Mouse (Mus musculus) erythroid progenitor cell, adult 5-6 weeks (primary cell): Measurements from ENCODE around the gene Igbp1. TPM values are rescaled to one million over a fixed set of nuclear protein-coding genes. Genes with fewer than 3 reads are reported as not detected.

Experiments used
- ATAC-seq: replicated peaks from 2 replicates; pipeline ENCODE4 v1.8.0; 2016; ENCODE audit warnings: moderate number of reproducible peaks, mild to moderate bottlenecking, moderate TSS enrichment, inconsistent platforms; ENCODE audit not compliant: poor library complexity, low FRiP score, severe bottlenecking
- total RNA-seq, 2 experiments: library from RNA; stranded (forward) in 1 of 2; stranded (reverse) in 1 of 2; fragments of 150-400 nt in 1 of 2; fragments of 186-747, 209-891 nt in 1 of 2; gene quantifications; 2 replicates each; pipeline versions ENCODE4 v1.2.3 to v1.2.4; 2015 to 2017; ENCODE audit warnings: low replicate concordance in 2 of 2

Igbp1 gene
- total RNA-seq (2015; ENCODE audit: low replicate concordance) = 16.6 and 23.5 TPM in 2 replicates
- 9.7 and 19.5 TPM in 2 replicates for total RNA-seq (2017; ENCODE audit: low replicate concordance)

DNA sequence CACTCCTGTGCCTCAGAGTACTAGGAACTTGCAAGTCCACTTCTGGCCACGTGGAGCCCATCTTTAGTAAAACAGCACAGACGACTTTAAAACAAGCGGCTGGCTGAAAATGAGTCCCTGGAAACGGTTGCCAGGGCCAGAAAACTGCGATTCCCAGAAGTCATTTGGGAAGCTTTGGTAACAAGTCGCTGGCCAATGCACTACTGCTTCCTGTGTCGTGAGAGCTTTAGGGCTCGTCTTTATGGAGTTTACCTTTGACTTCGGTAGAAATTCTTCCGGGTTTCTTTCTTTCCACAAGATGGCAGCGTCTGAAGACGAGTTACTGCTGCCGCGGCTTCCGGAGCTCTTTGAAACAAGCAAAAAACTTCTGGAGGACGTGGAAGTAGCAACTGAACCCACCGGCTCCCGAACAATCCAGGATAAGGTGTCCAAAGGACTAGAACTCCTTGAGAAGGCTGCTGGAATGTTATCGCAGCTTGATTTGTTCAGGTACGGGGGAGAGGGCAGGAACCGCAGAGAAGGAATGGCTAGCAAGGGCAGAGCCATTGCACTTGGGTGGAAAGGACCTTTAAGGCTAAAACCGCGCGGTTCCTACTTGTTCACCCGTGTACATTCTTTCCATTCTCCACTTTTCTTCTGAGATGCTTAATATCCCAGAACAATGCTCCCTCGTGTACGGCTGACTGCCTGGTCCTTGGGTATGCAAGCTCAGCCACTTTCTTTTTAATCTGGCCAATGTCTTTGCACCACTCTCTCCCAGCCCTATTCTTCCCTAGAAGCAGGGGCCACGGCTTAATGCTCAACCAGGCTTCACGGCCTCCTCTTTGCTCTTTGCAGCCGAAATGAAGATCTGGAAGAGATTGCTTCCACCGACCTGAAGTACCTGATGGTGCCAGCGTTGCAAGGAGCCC, at the start of gene Igbp1:
Gene Igbp1, plus strand, starts transcription at position 224 of the 911 bp plus-strand sequence.
- peak; percentile 84 for ATAC-seq

DNA sequence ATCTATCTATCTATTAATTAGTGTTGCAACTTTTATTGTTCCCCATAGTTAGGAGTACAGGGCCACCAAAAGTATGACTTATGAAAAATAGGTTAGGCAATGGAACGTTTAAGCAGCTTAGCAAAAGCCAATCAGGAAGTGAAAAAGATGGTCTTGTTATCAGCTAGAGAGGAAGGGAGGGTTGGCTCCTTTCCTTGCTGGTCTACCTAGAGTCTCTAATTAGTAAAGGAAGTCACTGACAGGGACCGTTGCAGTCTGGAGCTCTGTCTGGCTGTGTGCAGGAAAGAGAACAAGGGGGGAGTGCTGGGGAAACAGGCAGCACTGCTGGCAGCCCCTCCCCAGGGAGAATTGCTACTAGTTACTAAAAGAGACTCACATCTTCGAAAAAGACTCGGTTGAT, 26.0 kb upstream of the Igbp1 start:
- ATAC-seq = no peak

DNA sequence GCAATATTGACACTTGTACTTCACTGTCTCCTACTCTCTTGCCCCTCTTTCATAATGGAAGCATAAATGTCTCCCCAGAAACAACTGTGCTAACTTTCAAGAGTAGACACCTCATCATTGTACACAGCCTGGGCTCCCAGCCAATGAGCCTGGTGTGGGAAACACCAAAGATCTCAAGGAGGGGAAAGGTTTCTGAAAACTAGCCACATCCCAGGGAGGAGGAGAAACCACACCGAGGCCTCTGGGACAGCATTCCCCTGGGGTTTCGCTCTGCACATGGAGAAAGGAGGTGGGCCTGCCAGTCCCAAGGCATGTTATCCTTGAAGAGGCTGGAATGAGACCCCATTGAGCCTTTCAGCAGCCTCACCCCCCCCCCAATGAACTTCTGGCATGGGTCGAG, 24.0 kb upstream of the Igbp1 start:
- no peak for ATAC-seq

DNA sequence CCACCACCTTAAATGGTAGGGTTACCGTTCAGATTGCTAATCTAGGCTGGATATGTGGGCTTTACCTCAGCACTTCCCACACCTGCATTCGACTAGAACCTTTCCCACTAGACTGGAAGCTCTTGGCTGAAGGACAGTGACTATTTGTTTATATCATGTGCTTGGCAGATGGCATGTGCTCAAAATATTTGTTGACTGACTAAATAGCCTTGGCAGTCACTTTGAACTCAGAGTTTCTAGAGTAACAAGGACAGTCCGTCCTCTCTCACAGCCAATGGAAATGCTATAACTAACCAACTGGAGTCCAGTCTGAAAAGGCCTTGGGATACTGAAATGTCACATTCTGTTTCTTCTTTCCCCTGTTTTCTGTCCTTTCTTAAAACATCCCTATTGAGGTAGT, 22.6 kb upstream of the Igbp1 start:
- ATAC-seq = no peak

DNA sequence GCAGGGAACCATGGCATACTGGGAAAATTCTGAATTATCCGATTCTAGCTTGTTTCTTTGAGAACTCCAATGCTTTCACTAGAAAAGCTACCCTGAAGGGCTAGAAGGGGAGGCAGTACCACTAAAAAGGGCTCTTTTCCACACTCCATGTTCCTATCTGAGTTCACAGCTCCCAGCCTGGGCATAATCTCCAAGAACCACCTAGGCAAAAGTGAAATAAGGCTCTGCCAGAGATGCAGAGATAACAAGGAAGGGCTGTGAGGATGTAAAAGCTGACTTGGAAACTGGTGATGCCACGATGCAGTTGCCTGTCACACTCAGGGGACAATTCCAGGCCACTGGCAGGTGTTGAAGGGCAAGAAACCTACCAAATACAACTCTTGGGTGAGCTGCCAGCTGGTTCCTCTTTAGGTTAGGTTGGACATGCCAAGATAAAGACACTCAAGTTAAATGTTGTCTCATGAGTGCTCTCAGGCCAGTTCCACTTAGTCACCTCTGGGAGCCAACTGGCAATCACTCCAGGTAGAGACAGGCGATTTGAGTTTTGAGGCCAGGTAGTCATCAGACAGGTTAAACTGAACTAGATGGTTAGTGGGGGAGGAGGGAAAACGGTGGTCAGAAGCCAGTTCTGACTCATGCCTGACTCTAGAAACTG, 18.4 kb upstream of the Igbp1 start:
- peak; percentile 78 for ATAC-seq

DNA sequence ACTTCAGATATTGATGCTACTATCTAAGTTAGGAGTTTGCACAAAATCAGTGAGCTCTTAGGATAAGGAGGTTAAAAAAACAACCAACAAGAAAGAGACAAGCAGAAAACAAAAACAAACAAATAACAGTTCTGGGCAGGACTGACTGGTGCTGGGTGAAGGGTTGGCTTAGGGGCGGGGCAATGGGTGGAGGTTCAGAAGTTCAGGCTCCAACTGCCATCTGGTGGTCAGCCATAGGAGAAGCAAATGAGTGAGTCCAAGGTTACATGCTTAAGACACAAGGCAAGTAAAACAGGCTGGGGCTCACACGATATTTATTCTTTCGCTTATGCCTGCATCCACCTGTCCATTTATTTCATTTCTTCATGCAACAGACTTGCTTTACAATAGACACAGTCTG, 13.8 kb upstream of the Igbp1 start:
- peak; percentile 67 for ATAC-seq

DNA sequence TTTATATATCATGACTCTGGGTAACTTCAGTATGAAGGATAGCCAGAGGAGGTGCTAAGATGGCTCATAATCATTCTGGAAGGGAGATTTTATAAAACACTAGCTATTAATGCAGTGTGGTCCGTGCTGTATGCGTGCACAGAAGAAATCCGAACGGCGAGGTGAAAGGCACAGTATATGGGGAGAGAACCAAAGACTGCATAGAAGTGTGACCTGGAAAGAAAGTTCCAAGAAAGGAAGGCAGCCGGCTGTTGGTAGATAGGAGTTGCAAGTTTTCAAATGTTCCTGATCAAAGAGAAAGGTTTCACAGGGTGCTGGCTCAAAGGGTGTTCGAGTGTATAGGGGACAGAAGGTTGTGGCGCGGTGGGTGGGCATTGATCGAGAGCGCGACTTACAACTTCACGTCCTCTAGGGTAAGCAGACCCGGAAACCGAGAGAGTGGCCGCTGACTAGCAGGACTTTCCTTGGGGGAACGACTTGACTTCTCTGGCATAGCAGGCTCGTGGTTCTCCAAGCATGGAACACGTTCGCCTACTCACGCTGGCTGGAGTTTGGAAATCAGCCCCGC, 507 bp upstream of the Igbp1 start:
- ATAC-seq = peak; percentile 54

DNA sequence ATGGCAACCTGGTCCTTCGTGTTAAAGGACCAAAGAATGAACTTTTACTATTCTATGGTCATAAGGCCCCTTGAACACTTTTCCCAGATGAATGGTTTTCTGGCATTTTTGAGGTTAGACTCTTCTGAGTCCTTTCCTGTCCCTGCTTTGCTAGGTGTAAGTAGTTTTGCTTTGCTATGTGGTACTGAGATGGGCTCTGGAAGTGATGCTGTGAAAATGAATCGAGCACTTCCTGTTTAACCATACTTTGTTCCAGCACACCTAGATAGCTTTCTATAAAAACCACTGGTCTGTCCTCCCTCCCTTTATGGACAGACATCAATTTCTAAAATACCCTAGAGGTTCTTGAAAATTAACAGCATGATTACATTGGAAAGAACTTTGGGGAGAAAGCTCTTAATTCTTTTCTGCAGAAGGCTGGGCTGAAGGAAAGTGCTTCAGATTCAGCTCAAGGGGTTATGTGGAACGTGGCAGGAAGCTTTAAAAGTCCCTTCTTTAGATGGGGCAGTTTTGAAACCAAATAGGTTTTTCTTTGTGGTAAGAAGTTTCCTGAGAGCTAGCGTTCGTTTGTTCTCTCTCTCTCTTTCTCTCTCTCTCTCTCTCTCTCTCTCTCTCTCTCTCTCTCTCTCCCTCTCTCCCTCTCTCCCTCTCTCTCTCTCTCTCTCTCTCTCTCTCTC, 10.2 kb downstream of the Igbp1 start:
- no peak for ATAC-seq

DNA sequence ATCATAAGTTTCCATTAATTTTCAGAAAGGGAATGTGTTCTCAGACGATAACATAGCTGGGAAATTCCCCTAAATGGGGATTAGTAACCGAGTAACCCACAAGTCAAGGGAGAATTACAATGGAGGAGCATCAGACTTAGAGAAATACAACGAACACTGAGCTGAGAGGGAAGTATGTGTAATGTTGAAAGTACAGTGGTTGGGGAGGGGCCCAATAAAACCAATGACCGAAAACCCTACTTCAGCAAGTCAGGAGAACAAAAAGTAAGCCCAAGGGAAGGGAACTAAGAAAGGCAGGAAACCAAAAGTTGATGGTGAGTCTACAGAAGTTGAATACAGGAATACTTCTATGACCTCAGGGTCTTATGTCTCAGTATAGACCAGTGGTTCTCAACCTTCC, 14.1 kb downstream of the Igbp1 start:
- no peak for ATAC-seq

DNA sequence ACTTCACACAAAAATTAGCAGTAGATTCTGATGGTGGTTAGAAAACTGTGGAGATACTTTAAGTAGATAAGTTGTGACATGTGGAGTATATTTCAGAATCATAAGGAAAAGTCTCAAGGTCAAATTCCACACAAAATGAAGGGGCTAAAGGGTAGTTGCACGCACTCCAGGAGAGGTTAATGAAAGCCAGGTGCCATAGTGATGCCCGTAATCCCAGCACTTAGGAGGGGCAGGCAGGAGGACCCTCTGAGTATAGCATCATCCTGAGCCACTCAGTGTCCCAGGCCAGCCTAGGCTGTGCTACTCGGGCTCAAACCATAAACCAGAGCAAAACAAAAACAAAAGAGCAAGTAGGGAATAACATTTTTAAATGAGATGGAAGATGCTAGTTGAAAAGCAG, 15.8 kb downstream of the Igbp1 start:
- no peak for ATAC-seq

DNA sequence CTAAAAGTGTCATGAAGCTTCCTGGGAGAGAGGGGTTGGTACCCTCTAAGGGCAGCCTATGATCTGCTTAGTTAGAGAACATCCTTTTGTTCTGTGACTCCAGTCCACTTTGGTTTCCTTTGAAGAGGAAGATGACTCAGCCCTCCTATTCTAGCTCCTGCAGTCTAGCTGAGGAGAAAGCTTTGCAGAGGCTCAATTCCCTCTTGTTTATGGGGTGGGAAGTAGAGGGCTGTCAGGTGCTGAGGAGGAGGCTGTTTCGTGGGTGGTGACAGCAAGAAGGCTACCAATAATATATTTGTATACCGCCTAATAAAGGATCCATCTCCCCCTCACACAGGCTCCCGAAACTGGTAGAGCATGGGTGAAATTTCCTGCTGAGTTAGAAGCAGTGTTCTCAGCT, 22.6 kb downstream of the Igbp1 start:
- ATAC-seq = no peak

DNA sequence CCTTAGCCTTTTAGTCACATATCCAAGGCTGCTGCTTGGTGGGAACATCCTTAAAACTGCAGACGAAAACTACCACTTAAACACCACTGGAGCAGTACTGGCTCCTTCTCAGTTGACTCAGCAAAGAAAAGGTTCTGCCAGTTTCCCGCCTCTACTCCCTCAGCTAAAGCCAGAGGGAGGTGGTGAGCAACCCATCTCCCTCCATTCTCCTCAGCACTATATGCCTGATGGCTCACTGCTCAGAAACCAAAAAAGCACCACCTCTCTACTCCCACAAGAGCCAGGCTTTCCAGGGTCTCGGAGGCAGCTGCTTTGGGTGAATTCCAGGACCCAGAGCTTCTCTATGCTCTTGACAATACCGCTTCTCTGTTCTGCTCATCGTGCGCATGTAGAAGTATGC, 23.5 kb downstream of the Igbp1 start:
- no peak for ATAC-seq

DNA sequence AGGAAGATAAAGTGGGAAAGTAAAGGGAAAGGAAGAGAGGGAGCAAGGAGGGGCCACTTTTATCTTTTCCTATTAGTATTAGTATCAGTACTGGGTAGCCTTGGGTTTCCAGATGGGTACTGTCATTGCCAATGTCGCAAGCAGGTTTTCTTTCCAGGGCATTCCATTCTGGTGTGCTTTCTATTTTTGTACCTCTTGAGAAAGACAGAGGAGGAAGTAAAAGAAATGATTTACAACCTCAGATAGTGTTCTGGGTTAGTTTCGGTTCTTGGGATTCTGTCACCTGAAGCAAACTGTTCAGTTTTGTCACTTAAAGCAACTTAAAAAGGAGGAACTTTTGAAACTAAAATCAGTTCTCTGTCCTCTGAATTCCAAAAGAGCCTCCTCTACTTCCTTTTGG, 24.4 kb downstream of the Igbp1 start:
- ATAC-seq = no peak

DNA sequence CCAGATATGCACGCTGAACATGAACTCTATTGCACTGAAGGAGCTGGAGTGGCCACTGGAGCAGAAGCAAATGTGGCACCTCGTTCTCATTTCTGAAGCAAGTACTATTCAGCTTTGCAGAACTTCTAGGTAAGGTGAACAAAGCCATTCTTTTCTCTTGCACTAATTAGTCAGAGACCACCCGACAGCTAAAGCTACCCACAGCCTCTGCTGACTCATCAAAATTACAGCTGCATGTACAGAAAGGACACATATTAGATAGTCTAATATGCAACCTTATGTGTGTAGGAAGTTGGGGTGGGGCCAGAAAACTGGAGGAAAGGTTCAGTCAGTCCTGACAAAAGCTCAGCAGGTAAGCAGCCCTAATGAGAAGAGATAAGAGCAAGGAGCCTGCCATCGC, 30.4 kb downstream of the Igbp1 start, which contains the start of gene Dgat2l6:
Gene Dgat2l6, plus strand, starts transcription at position 368 of the 400 bp plus-strand sequence.
- no peak for ATAC-seq

DNA sequence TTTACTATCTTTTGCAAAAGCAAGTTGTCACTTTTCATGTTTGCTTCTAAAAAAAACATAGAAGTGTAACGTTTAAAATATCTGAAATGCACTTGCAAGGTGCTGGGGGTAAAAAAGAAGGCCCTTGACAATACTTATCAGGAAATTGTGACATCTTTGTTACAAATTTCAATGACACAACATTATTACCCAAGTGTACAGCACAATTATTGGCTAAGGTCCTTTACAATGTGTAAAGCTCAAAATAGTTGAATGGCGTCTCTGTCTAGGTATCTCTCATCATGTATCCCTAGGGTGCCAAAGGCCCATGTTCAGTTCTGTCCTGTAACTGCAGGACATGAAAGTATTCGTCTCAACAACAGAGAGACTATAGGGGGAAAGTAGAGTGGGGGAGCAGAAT, 61.9 kb downstream of the Igbp1 start:
- ATAC-seq = no peak

DNA sequence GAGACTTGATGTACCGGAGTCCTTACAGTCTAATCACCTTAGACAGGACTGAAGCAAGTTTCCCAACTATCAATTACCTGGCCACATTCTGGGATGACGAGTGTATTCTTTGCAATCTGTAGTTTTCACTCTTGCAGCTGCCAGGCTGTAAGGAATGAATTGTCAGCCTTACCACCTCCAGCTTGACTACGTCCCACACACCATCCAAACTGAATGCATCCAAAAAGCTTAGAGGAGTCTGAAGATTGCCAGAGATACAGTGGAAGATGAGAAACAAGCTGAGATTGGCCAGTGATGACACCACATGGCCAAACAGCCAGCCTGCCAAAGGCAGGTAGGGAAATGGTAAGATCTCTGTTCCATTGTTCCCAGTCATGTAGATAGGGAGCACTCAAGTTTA, 71.6 kb downstream of the Igbp1 start:
- no peak for ATAC-seq
